ENCODE assay signal across 7 mouse cellular contexts in genomic region chr17:12742151-12742908, GRCm38 (mm10). TPM values are rescaled to one million over a fixed set of nuclear protein-coding genes. Genes with fewer than 3 reads are reported as not detected.
DNase-seq lines count a peak whose midpoint lies in the region; ATAC-seq and TF ChIP-seq lines count a peak whose summit lies in the region.

No protein-coding gene starts in this region.

- no peak overlapping the region for H3K27ac ChIP-seq in spleen, adult 2 months (ENCODE audit: insufficient read depth, low read length)
- no peak overlapping the region for H3K27ac ChIP-seq in hindbrain, embryonic 14.5 days
- H3K27ac ChIP-seq in midbrain, embryonic 10.5 days (replicated peaks), result peak overlapping the region; percentile 60

- 0 out of 2 replicates have a peak, but pooled peaks cover 1% of the 10 kb centered on the region for H3K36me3 ChIP-seq in spleen, adult 2 months (ENCODE audit: control insufficient read depth, insufficient read depth, low read length)
- peaks cover 63% of the 10 kb centered on the region for H3K36me3 ChIP-seq in hindbrain, embryonic 14.5 days (replicated peaks; ENCODE audit: control insufficient read depth, insufficient read depth)
- peaks cover 92% of the 10 kb centered on the region for H3K36me3 ChIP-seq in midbrain, embryonic 10.5 days

- H3K9me3 ChIP-seq in hindbrain, embryonic 14.5 days (ENCODE audit: control insufficient read depth, low read length), result peaks cover 32% of the 10 kb centered on the region
- H3K9me3 ChIP-seq in midbrain, embryonic 10.5 days (replicated peaks), result peaks cover 31% of the 10 kb centered on the region

- H3K4me1 ChIP-seq in spleen, adult 2 months (ENCODE audit: control insufficient read depth, insufficient read depth, insufficient read length), result peaks cover 6% of the 10 kb centered on the region; the same call in 1 of the 2 replicates
- H3K4me1 ChIP-seq in hindbrain, embryonic 14.5 days (replicated peaks; ENCODE audit: control insufficient read depth, insufficient read depth, low read length), result no peaks in the 10 kb centered on the region
- H3K4me1 ChIP-seq in midbrain, embryonic 10.5 days, result peaks cover 22% of the 10 kb centered on the region

- WGBS in spleen, adult 2 months, result 50% methylated on average over 38 of the region's 38 CpGs
- WGBS in hindbrain, embryonic 14.5 days, result 48% methylated on average over 38 of the region's 38 CpGs
- WGBS in midbrain, embryonic 10.5 days, result 53% methylated on average over 38 of the region's 38 CpGs

- peak overlapping the region; percentile 56 for H3K4me3 ChIP-seq in spleen, adult 2 months (ENCODE audit: extremely low read depth, insufficient read depth, insufficient read length)
- H3K4me3 ChIP-seq in hindbrain, embryonic 14.5 days (replicated peaks; ENCODE audit: low read length), result peak overlapping the region; percentile 40
- H3K4me3 ChIP-seq in midbrain, embryonic 10.5 days, result peak overlapping the region; percentile 59

- peak overlapping the region; percentile 48 for H3K9ac ChIP-seq in hindbrain, embryonic 14.5 days

- H3K27me3 ChIP-seq in spleen, adult 2 months (ENCODE audit: control insufficient read depth, insufficient read depth, low read length), result no peaks in the 10 kb centered on the region
- no peaks in the 10 kb centered on the region for H3K27me3 ChIP-seq in hindbrain, embryonic 14.5 days (ENCODE audit: control insufficient read depth, insufficient read depth, low read length)
- no peaks in the 10 kb centered on the region for H3K27me3 ChIP-seq in midbrain, embryonic 10.5 days (ENCODE audit: low read depth, poor library complexity, severe bottlenecking)

- H3K4me2 ChIP-seq in hindbrain, embryonic 14.5 days (replicated peaks), result peak overlapping the region; percentile 55

- DNase-seq in spleen, adult 2 months (ENCODE audit: low read depth in 1 of 2, low spot score in 2 of 2), result no peak
- no peak for DNase-seq in spleen, postnatal 10 days (ENCODE audit: low spot score in 2 of 2)
- peak; percentile 46 for DNase-seq in embryo, embryonic 10.5 days (ENCODE audit: low spot score)
- DNase-seq in hindbrain, embryonic 14.5 days (ENCODE audit: low spot score), result no peak
- DNase-seq in midbrain, embryonic 10.5 days (ENCODE audit: low spot score), result peak; percentile 29
- no peak for DNase-seq in right cerebral cortex, postnatal 25 days
- DNase-seq in ovary, postnatal 36 days (ENCODE audit: low spot score), result no peak

- TF ChIP-seq POLR2A in spleen, adult 2 months (IDR thresholded peaks at IDR 0.05; ENCODE audit: low read depth, low read length), result no peak

- TF ChIP-seq CTCF in spleen, adult 2 months (IDR thresholded peaks at IDR 0.05; ENCODE audit: extremely low read depth, insufficient read depth, insufficient read length, insufficient replicate concordance), result no peak

- peak; percentile 50; the same call in 1 of the 2 replicates for ATAC-seq in hindbrain, embryonic 14.5 days (ENCODE audit: low FRiP score)

RNA-seq across cellular contexts. Expression of gene Igf2r, which starts 27.1 kb away (rescaled TPM):
- 7.2 and 9.7 TPM in 2 replicates for polyA plus RNA-seq in spleen, adult 2 months (2012; rRNA removed)
- polyA plus RNA-seq in hindbrain, embryonic 14.5 days (2014; fragmentation: Nextera tagmentation; extraction: Ambion mirVana), result 13.1 and 14.9 TPM in 2 replicates
- polyA plus RNA-seq in midbrain, embryonic 10.5 days (2016; fragmentation: Nextera tagmentation; extraction: Ambion mirVana), result 16.3 and 18.0 TPM in 2 replicates

Comparison
In these comparisons a context has a peak if more than half of its experiments do, and no peak if none do; other contexts are left out.
1. DNase-seq: peak in embryo, embryonic 10.5 days (single experiment) and midbrain, embryonic 10.5 days (single experiment); none in spleen, adult 2 months (0 of 2), spleen, postnatal 10 days (0 of 2), hindbrain, embryonic 14.5 days (single experiment), right cerebral cortex, postnatal 25 days (single experiment) and ovary, postnatal 36 days (single experiment).
2. Peak in every context shown above with its lines, with median percentiles within 50 percentile points of each other: H3K4me3 ChIP-seq.